Mouse (Mus musculus) hindbrain, embryonic 11.5 days (tissue): ENCODE measurements at regions not wholly inside any gene's neighbourhood (a gene's known extent, or its start where the extent isn't known, plus 50 kb on each side); places are given as distances from the start of the nearest gene placed in this dataset.

Experiments
- ATAC-seq: fragments of 200-750 bp; cut with Nextera tagmentation; 2 replicates; pipeline ENCODE4 v1.8.0; 2017; ENCODE audit warnings: mild to moderate bottlenecking, moderate TSS enrichment, moderate library complexity; ENCODE audit not compliant: low FRiP score
- DNase-seq: peaks from one replicate; pipeline ENCODE4 v3.0.0-alpha.2; 2015; ENCODE audit warnings: low spot score
- H3K27ac ChIP-seq: fragments of 300-500 bp; sonication (generic); 2 replicates; pipeline ENCODE4 v1.5.1; 2014; ENCODE audit warnings: mild to moderate bottlenecking, low read depth, low read length
- H3K27me3 ChIP-seq: fragments of 300-500 bp; sonication (generic); 2 replicates; pipeline ENCODE4 v1.6.1; 2014; ENCODE audit warnings: mild to moderate bottlenecking, low read length, moderate library complexity, mixed read lengths; ENCODE audit not compliant: control insufficient read depth, insufficient read depth
- H3K36me3 ChIP-seq: fragments of 300-500 bp; sonication (generic); 2 replicates; pipeline ENCODE4 v1.6.1; 2014; ENCODE audit warnings: mild to moderate bottlenecking, low read length, moderate library complexity, mixed read lengths; ENCODE audit not compliant: control insufficient read depth, insufficient read depth
- H3K4me1 ChIP-seq: fragments of 300-500 bp; sonication (generic); replicated peaks from 2 replicates; pipeline ENCODE4 v1.6.1; 2014; ENCODE audit warnings: low read length, mixed read lengths; ENCODE audit not compliant: control insufficient read depth, insufficient read depth
- H3K4me2 ChIP-seq: fragments of 300-500 bp; sonication (generic); replicated peaks from 2 replicates; pipeline ENCODE4 v1.6.1; 2014; ENCODE audit warnings: mild to moderate bottlenecking, low read depth, low read length
- H3K4me3 ChIP-seq: fragments of 300-500 bp; sonication (generic); 2 replicates; pipeline ENCODE4 v1.5.1; 2014; ENCODE audit warnings: low read depth, low read length
- H3K9ac ChIP-seq: fragments of 300-500 bp; sonication (generic); 2 replicates; pipeline ENCODE4 v1.6.1; 2014; ENCODE audit warnings: low read depth, low read length
- H3K9me3 ChIP-seq: fragments of 300-500 bp; sonication (generic); 2 replicates; pipeline ENCODE4 v1.6.1; 2016; ENCODE audit warnings: low read length; ENCODE audit not compliant: control insufficient read depth
- WGBS: fragments of 180-500 bp; shearing (Covaris S2); extraction: QIAGEN DNeasy Blood & Tissue Kit; methylation state at CpG from one replicate; pipeline ENCODE4 v1.1.7; 2014; 5-methylcytosine and 5-hydroxymethylcytosine counted together

GRCm38 (mm10) chr9:68122266-68122665 lies 282.1 kb downstream of the Vps13c start:
- H3K4me2 ChIP-seq, result no peak overlapping the region
- no peak overlapping the region for H3K4me3 ChIP-seq
- H3K9me3 ChIP-seq, result no peaks in the 10 kb centered on the region
- no peaks in the 10 kb centered on the region for H3K27me3 ChIP-seq
- 60% methylated on average over 3 of the region's 3 CpGs for WGBS
- DNase-seq (peak; percentile 34), ATAC-seq (no peak)
- no peaks in the 10 kb centered on the region for H3K4me1 ChIP-seq
- H3K9ac ChIP-seq, result no peak overlapping the region
- H3K36me3 ChIP-seq, result no peaks in the 10 kb centered on the region
- H3K27ac ChIP-seq, result no peak overlapping the region

GRCm38 (mm10) chr9:68131263-68131662 lies 291.1 kb downstream of the Vps13c start:
- no peaks in the 10 kb centered on the region for H3K9me3 ChIP-seq
- no peak overlapping the region for H3K4me3 ChIP-seq
- no peak overlapping the region for H3K27ac ChIP-seq
- no peaks in the 10 kb centered on the region for H3K4me1 ChIP-seq
- H3K4me2 ChIP-seq, result no peak overlapping the region
- H3K36me3 ChIP-seq, result no peaks in the 10 kb centered on the region
- no peak for DNase-seq
- ATAC-seq, result no peak
- no peaks in the 10 kb centered on the region for H3K27me3 ChIP-seq
- H3K9ac ChIP-seq, result no peak overlapping the region

- H3K4me3 ChIP-seq, result no peak overlapping the region
- H3K9me3 ChIP-seq, result no peaks in the 10 kb centered on the region
- no peak overlapping the region for H3K9ac ChIP-seq
- H3K27me3 ChIP-seq, result no peaks in the 10 kb centered on the region
- no peak overlapping the region for H3K27ac ChIP-seq
- H3K4me1 ChIP-seq, result no peaks in the 10 kb centered on the region
- WGBS, result 38% methylated on average over 2 of the region's 2 CpGs
- H3K36me3 ChIP-seq, result no peaks in the 10 kb centered on the region
- DNase-seq (no peak), ATAC-seq (no peak)
- no peak overlapping the region for H3K4me2 ChIP-seq
These were observed 295.4 kb downstream of the Vps13c start for GRCm38 (mm10) chr9:68135446-68136050.

- WGBS, result 78% methylated on average over 10 of the region's 10 CpGs
These were observed 322.8 kb downstream of the Vps13c start for GRCm38 (mm10) chr9:68162813-68163570.

GRCm38 (mm10) chr9:68166556-68166955 lies 326.4 kb downstream of the Vps13c start:
- H3K4me1 ChIP-seq, result no peaks in the 10 kb centered on the region
- no peaks in the 10 kb centered on the region for H3K27me3 ChIP-seq
- ATAC-seq (no peak), DNase-seq (no peak)
- no peak overlapping the region for H3K4me2 ChIP-seq
- H3K4me3 ChIP-seq, result no peak overlapping the region
- no peaks in the 10 kb centered on the region for H3K36me3 ChIP-seq
- WGBS, result 49% methylated on average over 4 of the region's 4 CpGs
- H3K9ac ChIP-seq, result no peak overlapping the region
- H3K9me3 ChIP-seq, result no peaks in the 10 kb centered on the region
- no peak overlapping the region for H3K27ac ChIP-seq

More at GRCm38 (mm10) chr9:68162813-68163570, 322.8 kb downstream of the Vps13c start:
- Histone ChIP-seq H3K36me3 (no peaks in the 10 kb centered on the region), H3K4me1 (no peaks in the 10 kb centered on the region), H3K4me3 (no peak overlapping the region), H3K9me3 (no peaks in the 10 kb centered on the region), H3K4me2 (no peak overlapping the region), H3K27me3 (no peaks in the 10 kb centered on the region), H3K9ac (no peak overlapping the region), H3K27ac (no peak overlapping the region)
- no peak for ATAC-seq
- peak; percentile 3 for DNase-seq

GRCm38 (mm10) chr9:68188921-68189320 lies 348.7 kb downstream of the Vps13c start:
- Histone ChIP-seq H3K27me3 (no peaks in the 10 kb centered on the region), H3K4me1 (no peaks in the 10 kb centered on the region), H3K36me3 (no peaks in the 10 kb centered on the region), H3K9me3 (no peaks in the 10 kb centered on the region), H3K4me2 (no peak overlapping the region), H3K4me3 (no peak overlapping the region), H3K9ac (no peak overlapping the region), H3K27ac (no peak overlapping the region)
- DNase-seq, result no peak
- no peak for ATAC-seq

- H3K9me3 ChIP-seq, result no peaks in the 10 kb centered on the region
- H3K27ac ChIP-seq, result no peak overlapping the region
- H3K4me3 ChIP-seq, result no peak overlapping the region
- H3K9ac ChIP-seq, result no peak overlapping the region
- no peak overlapping the region for H3K4me2 ChIP-seq
- ATAC-seq, result no peak
- no peak for DNase-seq
- 84% methylated on average over 4 of the region's 4 CpGs for WGBS
- no peaks in the 10 kb centered on the region for H3K27me3 ChIP-seq
- no peaks in the 10 kb centered on the region for H3K36me3 ChIP-seq
- no peaks in the 10 kb centered on the region for H3K4me1 ChIP-seq
These were observed 359.6 kb downstream of the Vps13c start for GRCm38 (mm10) chr9:68199831-68200230.

GRCm38 (mm10) chr9:68201031-68201430 lies 360.8 kb downstream of the Vps13c start:
- no peak overlapping the region for H3K4me2 ChIP-seq
- no peaks in the 10 kb centered on the region for H3K9me3 ChIP-seq
- H3K27ac ChIP-seq, result no peak overlapping the region
- H3K36me3 ChIP-seq, result no peaks in the 10 kb centered on the region
- WGBS, result 37% methylated on average over 5 of the region's 5 CpGs
- no peak for DNase-seq
- H3K4me1 ChIP-seq, result no peaks in the 10 kb centered on the region
- H3K4me3 ChIP-seq, result no peak overlapping the region
- H3K27me3 ChIP-seq, result no peaks in the 10 kb centered on the region
- no peak for ATAC-seq
- no peak overlapping the region for H3K9ac ChIP-seq

- Histone ChIP-seq H3K36me3 (no peaks in the 10 kb centered on the region), H3K9ac (no peak overlapping the region), H3K9me3 (no peaks in the 10 kb centered on the region), H3K27me3 (no peaks in the 10 kb centered on the region), H3K4me2 (no peak overlapping the region), H3K4me3 (no peak overlapping the region), H3K4me1 (no peaks in the 10 kb centered on the region), H3K27ac (no peak overlapping the region)
- WGBS, result 94% methylated on average over 6 of the region's 6 CpGs
- ATAC-seq, result no peak
- no peak for DNase-seq
These were observed 385.5 kb downstream of the Vps13c start for GRCm38 (mm10) chr9:68225694-68226093.
